Mouse (Mus musculus) right cerebral cortex, postnatal 4 days (tissue): Measurements from ENCODE around the gene Wdr59.
"Not testable (repeated sequence)": the region's sequence is repeated elsewhere in the genome, so short reads cannot be mapped to it uniquely, and the experiment has no call there.

Source experiments
- DNase-seq: peaks from one replicate; pipeline ENCODE4 v3.0.0-alpha.2; 2022

Wdr59 gene

GRCm38 (mm10) chr8:111537765-111538158, 15.9 kb upstream of the Wdr59 start:
- no peak for DNase-seq

- peak; percentile 51 for DNase-seq
These were observed 15.3 kb upstream of the Wdr59 start for GRCm38 (mm10) chr8:111536978-111537764.

GRCm38 (mm10) chr8:111536031-111536977, 14.4 kb upstream of the Wdr59 start, which contains the start of gene Znrf1:
Gene Znrf1 (plus strand): TSS chr8:111536097.
- peak; percentile 83 for DNase-seq

- no peak for DNase-seq
These were observed 13.6 kb upstream of the Wdr59 start for GRCm38 (mm10) chr8:111535491-111535890.

- DNase-seq: no peak
These were observed 11.6 kb upstream of the Wdr59 start for GRCm38 (mm10) chr8:111533503-111533902.

- no peak for DNase-seq
These were observed 9.7 kb upstream of the Wdr59 start for GRCm38 (mm10) chr8:111531621-111532020.

GRCm38 (mm10) chr8:111531191-111531590, 9.3 kb upstream of the Wdr59 start:
- no peak for DNase-seq

- DNase-seq: no peak
These were observed 6.2 kb upstream of the Wdr59 start for GRCm38 (mm10) chr8:111528071-111528470.

- DNase-seq: no peak
These were observed 5.3 kb upstream of the Wdr59 start for GRCm38 (mm10) chr8:111527149-111527548.

- no peak for DNase-seq
These were observed 4.6 kb upstream of the Wdr59 start for GRCm38 (mm10) chr8:111526403-111527024.

- DNase-seq: no peak
These were observed 4.4 kb downstream of the Wdr59 start for GRCm38 (mm10) chr8:111517466-111517865.

- no peak for DNase-seq
These were observed 5.3 kb downstream of the Wdr59 start for GRCm38 (mm10) chr8:111516451-111517035.

GRCm38 (mm10) chr8:111513446-111513845, 8.4 kb downstream of the Wdr59 start:
- DNase-seq: no peak

GRCm38 (mm10) chr8:111512941-111513340, 9.0 kb downstream of the Wdr59 start:
- DNase-seq: no peak

- no peak for DNase-seq
These were observed 11.5 kb downstream of the Wdr59 start for GRCm38 (mm10) chr8:111510401-111510800.

GRCm38 (mm10) chr8:111509278-111509677, 12.6 kb downstream of the Wdr59 start:
- DNase-seq: no peak

GRCm38 (mm10) chr8:111508566-111508965, 13.3 kb downstream of the Wdr59 start:
- DNase-seq: no peak

GRCm38 (mm10) chr8:111501724-111502464, 20.0 kb downstream of the Wdr59 start:
- no peak for DNase-seq

- DNase-seq: not testable (repeated sequence)
These were observed 23.6 kb downstream of the Wdr59 start for GRCm38 (mm10) chr8:111498249-111498648.

- DNase-seq: no peak
These were observed 25.6 kb downstream of the Wdr59 start for GRCm38 (mm10) chr8:111496326-111496725.

GRCm38 (mm10) chr8:111493176-111493575, 28.7 kb downstream of the Wdr59 start:
- no peak for DNase-seq

- DNase-seq: no peak
These were observed 29.4 kb downstream of the Wdr59 start for GRCm38 (mm10) chr8:111492508-111492907.
